Mouse (Mus musculus): ENCODE data around the gene Arhgef15.

GRCm38 (mm10) chr11:68906461-68906790 is 50.9 kb downstream of the Arhgef15 start:
- TF ChIP-seq CTCF (IDR thresholded peaks at IDR 0.05; ENCODE audit: insufficient read depth, low read length) (no peak), POLR2A (IDR thresholded peaks at IDR 0.05; ENCODE audit: borderline replicate concordance, extremely low read depth, low read depth, low read length) (no peak)
